Mouse (Mus musculus) liver, embryonic 15.5 days (tissue): Measurements from ENCODE around the gene C1qtnf9. TPM values are rescaled to one million over a fixed set of nuclear protein-coding genes. Genes with fewer than 3 reads are reported as not detected.

Experiments used
- ATAC-seq: fragments of 200-750 bp; cut with Nextera tagmentation; 2 replicates; pipeline ENCODE4 v1.8.0; 2017; ENCODE audit warnings: moderate number of reproducible peaks, mild to moderate bottlenecking, moderate library complexity; ENCODE audit not compliant: insufficient read depth
- H3K27ac ChIP-seq: fragments of 300-500 bp; sonication (generic); replicated peaks from 2 replicates; pipeline ENCODE4 v1.5.1; 2015; ENCODE audit warnings: mild to moderate bottlenecking, inconsistent platforms
- H3K27me3 ChIP-seq: fragments of 300-500 bp; sonication (generic); 2 replicates; pipeline ENCODE4 v1.6.1; 2015; ENCODE audit warnings: mild to moderate bottlenecking, inconsistent platforms
- H3K36me3 ChIP-seq: fragments of 300-500 bp; sonication (generic); replicated peaks from 2 replicates; pipeline ENCODE4 v1.6.1; 2015; ENCODE audit warnings: moderate library complexity, mild to moderate bottlenecking, inconsistent platforms
- H3K4me1 ChIP-seq: fragments of 300-500 bp; sonication (generic); replicated peaks from 2 replicates; pipeline ENCODE4 v1.6.1; 2015; ENCODE audit warnings: inconsistent platforms
- H3K4me2 ChIP-seq: fragments of 300-500 bp; sonication (generic); 2 replicates; pipeline ENCODE4 v1.6.1; 2015; ENCODE audit warnings: moderate library complexity, mild to moderate bottlenecking, inconsistent platforms
- H3K4me3 ChIP-seq: fragments of 300-500 bp; sonication (generic); replicated peaks from 2 replicates; pipeline ENCODE4 v1.5.1; 2015; ENCODE audit warnings: mild to moderate bottlenecking, inconsistent platforms
- H3K9ac ChIP-seq: fragments of 300-500 bp; sonication (generic); 2 replicates; pipeline ENCODE4 v1.6.1; 2015; ENCODE audit warnings: moderate library complexity, mild to moderate bottlenecking, inconsistent platforms
- H3K9me3 ChIP-seq: fragments of 300-500 bp; sonication (generic); replicated peaks from 2 replicates; pipeline ENCODE4 v1.6.1; 2016; ENCODE audit warnings: inconsistent platforms
- WGBS: fragments of 180-500 bp; shearing (Covaris S2); methylation state at CpG from one replicate; pipeline ENCODE4 v1.1.7; 2015; ENCODE audit warnings: mixed read lengths; ENCODE audit not compliant: insufficient replicate concordance; 5-methylcytosine and 5-hydroxymethylcytosine counted together
- polyA plus RNA-seq: library from polyadenylated mRNA; unstranded; fragments of >200 nt; fragmentation: Nextera tagmentation; extraction: Ambion mirVana; gene quantifications from 2 replicates; pipeline ENCODE4 v1.2.1, GENCODE M21; 2015

The C1qtnf9 gene
- polyA plus RNA-seq, 1 experiment from 2014 or later, result 0.17 TPM

DNA sequence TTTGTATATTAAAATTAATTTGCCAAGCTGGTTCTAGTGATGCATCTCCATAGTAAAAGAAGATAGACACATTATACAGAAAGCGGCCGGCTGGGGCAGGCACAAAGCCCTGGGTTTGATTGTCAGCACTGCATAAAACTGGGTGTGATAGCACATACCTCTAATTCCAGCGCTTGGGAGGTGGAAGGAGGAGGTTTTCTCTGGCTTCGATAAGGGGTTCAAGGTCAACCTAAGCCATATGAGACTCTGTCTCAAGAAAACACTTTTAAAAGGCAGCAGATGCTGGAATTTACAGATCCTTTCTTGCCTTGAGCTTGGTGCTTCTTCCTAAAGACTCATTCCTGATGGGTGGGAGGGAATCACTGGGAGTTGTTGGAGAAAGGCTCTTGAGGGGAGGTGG lies 3.4 kb upstream of the C1qtnf9 start:
- WGBS, result 79% methylated on average over 4 of the region's 4 CpGs

DNA sequence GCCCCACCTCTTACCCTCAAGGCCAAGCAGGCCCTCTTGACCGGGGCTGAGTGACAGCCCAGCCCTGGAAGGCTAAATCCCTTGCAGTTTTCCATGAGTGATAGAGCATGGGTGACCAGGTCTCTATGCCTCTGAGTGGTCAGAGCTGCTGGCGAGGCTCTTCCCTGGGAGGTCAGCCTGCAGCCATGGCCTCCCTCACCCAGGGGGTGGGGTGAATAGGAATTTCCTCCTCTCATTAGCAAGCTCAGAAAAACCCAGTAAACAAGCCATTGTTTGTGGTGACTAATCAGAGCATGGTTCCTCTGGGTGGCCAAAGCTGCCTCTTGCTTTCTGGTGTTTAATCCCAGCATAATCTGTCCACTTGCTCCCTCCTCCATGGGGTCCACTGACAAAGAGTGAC lies 2.9 kb upstream of the C1qtnf9 start:
- 68% methylated on average over 2 of the region's 2 CpGs for WGBS
- H3K4me3 ChIP-seq, result no peak overlapping the region
- no peaks in the 10 kb centered on the region for H3K9me3 ChIP-seq
- 0 out of 2 replicates have a peak overlapping the region, but pooled peaks have one; percentile 9 for H3K27ac ChIP-seq
- no peak overlapping the region for H3K4me2 ChIP-seq
- no peak for ATAC-seq
- no peaks in the 10 kb centered on the region for H3K27me3 ChIP-seq
- H3K36me3 ChIP-seq, result peaks cover 23% of the 10 kb centered on the region
- peaks cover 8% of the 10 kb centered on the region; the same call in 1 of the 2 replicates for H3K4me1 ChIP-seq
- no peak overlapping the region for H3K9ac ChIP-seq

More for the DNA sequence above, 3.4 kb upstream of the C1qtnf9 start:
- H3K4me1 ChIP-seq, result peaks cover 8% of the 10 kb centered on the region; the same call in 1 of the 2 replicates
- H3K4me3 ChIP-seq, result no peak overlapping the region
- no peak overlapping the region for H3K9ac ChIP-seq
- H3K4me2 ChIP-seq, result no peak overlapping the region
- H3K27ac ChIP-seq, result no peak overlapping the region
- no peaks in the 10 kb centered on the region for H3K27me3 ChIP-seq
- peaks cover 27% of the 10 kb centered on the region for H3K36me3 ChIP-seq
- no peaks in the 10 kb centered on the region for H3K9me3 ChIP-seq
- ATAC-seq, result no peak

DNA sequence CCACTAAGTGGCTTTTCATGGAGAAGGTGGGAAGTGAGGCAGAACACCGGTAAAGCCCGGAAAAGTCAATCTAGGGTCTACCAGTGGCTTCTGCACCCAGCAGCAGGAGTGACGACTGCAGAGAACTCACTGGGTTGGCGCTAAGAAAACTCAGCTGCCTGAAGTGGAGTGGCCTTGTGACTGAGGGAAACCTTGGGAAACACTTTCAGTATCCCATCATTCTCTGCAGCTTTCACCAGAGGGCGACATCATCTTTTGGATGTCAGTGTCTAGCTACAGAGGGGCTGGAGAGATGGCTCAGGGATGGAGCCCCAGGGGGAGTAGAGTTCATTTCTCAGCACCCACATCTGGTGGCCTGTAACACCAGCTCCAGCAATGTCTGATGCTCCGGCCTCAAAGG lies 1.4 kb downstream of the C1qtnf9 start:
- Histone ChIP-seq H3K27ac (no peak overlapping the region), H3K27me3 (no peaks in the 10 kb centered on the region), H3K4me2 (no peak overlapping the region), H3K4me3 (no peak overlapping the region), H3K9me3 (no peaks in the 10 kb centered on the region), H3K36me3 (no peaks in the 10 kb centered on the region), H3K9ac (no peak overlapping the region), H3K4me1 (peaks cover 11% of the 10 kb centered on the region; the same call in 1 of the 2 replicates)
- 54% methylated on average over 6 of the region's 6 CpGs for WGBS
- no peak for ATAC-seq

DNA sequence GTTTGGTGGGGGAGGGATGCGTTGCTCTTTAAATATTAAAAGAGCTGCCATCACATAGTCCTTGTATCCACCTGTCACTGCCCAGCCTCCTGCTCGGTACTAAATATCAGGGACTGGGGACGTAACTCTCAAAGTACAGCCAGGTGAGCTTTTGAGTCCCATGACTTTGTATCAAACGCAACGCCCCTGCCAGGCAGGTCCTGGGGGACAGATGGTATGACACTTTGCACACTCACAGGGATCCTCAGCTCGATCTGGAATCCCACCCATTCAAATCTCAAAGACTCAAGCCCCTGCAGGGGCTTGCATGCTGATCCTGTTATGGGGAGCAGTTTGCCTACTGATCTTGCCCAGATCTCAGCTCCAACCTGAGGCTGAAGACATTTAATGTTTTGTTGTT lies 2.7 kb downstream of the C1qtnf9 start:
- no peaks in the 10 kb centered on the region for H3K36me3 ChIP-seq
- no peak overlapping the region for H3K4me3 ChIP-seq
- no peaks in the 10 kb centered on the region for H3K9me3 ChIP-seq
- H3K27me3 ChIP-seq, result no peaks in the 10 kb centered on the region
- 0 out of 2 replicates have a peak, but pooled peaks cover 2% of the 10 kb centered on the region for H3K4me1 ChIP-seq
- WGBS, result 66% methylated on average over 6 of the region's 6 CpGs
- no peak overlapping the region for H3K9ac ChIP-seq
- H3K27ac ChIP-seq, result no peak overlapping the region
- no peak for ATAC-seq
- no peak overlapping the region; the same call in 1 of the 2 replicates for H3K4me2 ChIP-seq

DNA sequence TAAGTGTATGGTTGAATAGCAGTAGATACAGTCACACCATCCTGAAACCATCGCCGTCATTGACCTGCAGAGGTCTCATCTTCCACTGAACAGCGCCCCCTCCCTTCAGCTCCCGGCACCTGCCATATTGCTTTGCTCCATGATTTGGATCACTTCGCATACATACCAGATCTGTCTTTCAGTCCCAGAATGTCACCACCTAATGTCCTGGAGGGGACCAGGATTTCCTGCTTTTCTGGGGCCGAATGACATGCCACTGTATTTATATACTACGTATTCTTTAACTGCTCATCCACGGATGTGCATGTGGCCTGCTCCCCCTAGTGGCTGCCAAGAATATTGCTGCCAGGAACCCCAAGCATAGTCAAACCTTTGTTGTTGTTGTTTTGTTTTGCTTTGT lies 3.1 kb downstream of the C1qtnf9 start:
- Histone ChIP-seq H3K9me3 (no peaks in the 10 kb centered on the region), H3K9ac (no peak overlapping the region), H3K27me3 (no peaks in the 10 kb centered on the region), H3K36me3 (no peaks in the 10 kb centered on the region), H3K27ac (no peak overlapping the region), H3K4me2 (peak overlapping the region; percentile 62), H3K4me1 (0 out of 2 replicates have a peak, but pooled peaks cover 2% of the 10 kb centered on the region), H3K4me3 (peak overlapping the region; percentile 37)
- ATAC-seq, result no peak
- WGBS, result 5% methylated on average over 8 of the region's 8 CpGs

DNA sequence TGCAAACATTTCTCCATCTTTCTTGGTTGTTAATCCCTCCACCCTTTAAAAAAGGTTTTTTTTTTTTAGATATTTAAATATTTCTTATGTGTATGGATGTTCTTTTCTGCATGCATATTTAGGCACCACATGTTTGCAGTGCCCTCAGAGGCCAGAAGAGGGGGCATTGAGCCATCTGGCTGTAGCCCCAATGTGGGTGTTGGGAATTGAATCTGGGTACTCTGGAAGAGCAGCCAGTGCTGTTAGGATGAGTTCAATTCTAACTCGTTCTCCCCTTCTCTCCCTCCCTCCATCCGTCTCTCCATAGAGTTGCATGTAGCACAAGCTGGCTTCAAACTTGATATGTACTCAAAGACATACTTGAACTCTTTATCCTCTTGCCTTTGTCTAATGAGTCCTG lies 5.5 kb downstream of the C1qtnf9 start:
- no peaks in the 10 kb centered on the region for H3K36me3 ChIP-seq
- no peak overlapping the region for H3K4me3 ChIP-seq
- no peak overlapping the region for H3K27ac ChIP-seq
- H3K9ac ChIP-seq, result no peak overlapping the region
- WGBS, result 64% methylated on average over 2 of the region's 2 CpGs
- H3K4me2 ChIP-seq, result no peak overlapping the region
- no peak for ATAC-seq
- 0 out of 2 replicates have a peak, but pooled peaks cover 9% of the 10 kb centered on the region for H3K4me1 ChIP-seq
- H3K9me3 ChIP-seq, result no peaks in the 10 kb centered on the region
- no peaks in the 10 kb centered on the region for H3K27me3 ChIP-seq

DNA sequence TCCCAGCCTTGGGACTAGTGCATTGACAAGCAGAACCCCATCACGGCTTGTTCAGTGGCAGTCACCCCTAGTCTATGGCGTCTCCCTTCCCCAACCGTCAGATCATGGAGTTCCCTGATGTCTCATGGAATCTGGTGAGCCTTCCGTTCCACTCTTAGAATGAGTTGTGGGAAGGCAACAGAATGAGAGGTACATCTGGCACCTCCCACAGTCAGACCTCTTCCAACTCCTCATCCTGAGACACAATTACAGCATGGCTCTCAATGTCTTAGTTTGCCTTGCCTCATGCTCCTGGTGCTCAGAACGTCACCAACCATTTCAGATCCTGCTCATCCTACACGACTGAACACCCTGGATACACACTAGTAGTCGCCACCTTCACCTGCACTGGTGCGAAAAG lies 8.6 kb downstream of the C1qtnf9 start:
- 67% methylated on average over 8 of the region's 8 CpGs for WGBS
- H3K4me1 ChIP-seq, result 0 out of 2 replicates have a peak, but pooled peaks cover 6% of the 10 kb centered on the region
- H3K9me3 ChIP-seq, result no peaks in the 10 kb centered on the region
- no peaks in the 10 kb centered on the region for H3K36me3 ChIP-seq
- no peak overlapping the region for H3K27ac ChIP-seq
- no peak overlapping the region for H3K9ac ChIP-seq
- no peak for ATAC-seq
- H3K4me2 ChIP-seq, result no peak overlapping the region
- peaks cover 3% of the 10 kb centered on the region; the same call in 1 of the 2 replicates for H3K27me3 ChIP-seq
- H3K4me3 ChIP-seq, result no peak overlapping the region

DNA sequence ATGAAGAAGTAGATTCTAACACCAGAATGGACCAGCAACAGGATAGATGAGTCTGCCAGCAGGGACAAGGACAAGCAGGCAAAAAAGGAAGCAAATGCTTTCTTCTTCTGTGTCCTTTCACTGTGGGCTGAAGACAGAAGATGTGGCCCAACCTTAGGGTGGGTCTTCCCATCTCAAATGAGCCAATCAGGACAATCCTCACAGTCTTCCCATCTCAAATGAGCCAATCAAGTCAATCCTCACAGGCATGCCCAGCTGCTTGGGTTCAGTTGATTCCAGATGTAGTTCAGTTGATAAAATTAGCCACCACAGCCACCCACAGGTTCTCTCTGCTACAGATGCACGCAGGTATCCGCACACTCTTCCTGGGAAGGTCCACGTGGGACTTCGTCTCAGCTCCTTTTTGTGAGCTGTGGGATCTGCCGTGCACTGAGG lies 9.6 kb downstream of the C1qtnf9 start:
- Histone ChIP-seq H3K36me3 (no peaks in the 10 kb centered on the region), H3K9ac (no peak overlapping the region), H3K4me2 (no peak overlapping the region), H3K9me3 (no peaks in the 10 kb centered on the region), H3K4me3 (no peak overlapping the region), H3K27ac (no peak overlapping the region), H3K4me1 (0 out of 2 replicates have a peak, but pooled peaks cover 6% of the 10 kb centered on the region), H3K27me3 (peaks cover 6% of the 10 kb centered on the region)
- 73% methylated on average over 5 of the region's 5 CpGs for WGBS
- no peak; the same call in 1 of the 2 replicates for ATAC-seq

DNA sequence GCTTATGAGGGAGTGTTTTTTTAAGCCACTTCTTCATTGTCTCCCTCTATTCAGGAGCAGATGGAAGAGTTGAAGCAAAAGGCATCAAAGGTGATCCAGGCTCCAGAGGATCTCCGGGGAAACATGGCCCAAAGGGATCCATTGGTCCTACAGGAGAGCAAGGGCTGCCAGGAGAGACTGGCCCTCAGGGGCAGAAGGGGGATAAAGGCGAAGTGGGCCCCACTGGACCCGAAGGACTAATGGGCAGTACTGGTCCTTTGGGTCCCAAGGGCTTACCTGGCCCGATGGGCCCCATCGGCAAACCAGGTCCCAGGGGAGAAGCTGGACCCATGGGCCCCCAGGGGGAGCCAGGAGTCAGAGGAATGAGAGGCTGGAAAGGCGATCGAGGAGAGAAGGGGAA lies 11.3 kb downstream of the C1qtnf9 start:
- Histone ChIP-seq H3K4me1 (peaks cover 16% of the 10 kb centered on the region; the same call in 1 of the 2 replicates), H3K4me2 (no peak overlapping the region), H3K36me3 (no peaks in the 10 kb centered on the region), H3K9me3 (no peaks in the 10 kb centered on the region), H3K4me3 (no peak overlapping the region), H3K9ac (no peak overlapping the region), H3K27ac (no peak overlapping the region), H3K27me3 (peaks cover 6% of the 10 kb centered on the region)
- no peak for ATAC-seq
- WGBS, result 84% methylated on average over 7 of the region's 7 CpGs

DNA sequence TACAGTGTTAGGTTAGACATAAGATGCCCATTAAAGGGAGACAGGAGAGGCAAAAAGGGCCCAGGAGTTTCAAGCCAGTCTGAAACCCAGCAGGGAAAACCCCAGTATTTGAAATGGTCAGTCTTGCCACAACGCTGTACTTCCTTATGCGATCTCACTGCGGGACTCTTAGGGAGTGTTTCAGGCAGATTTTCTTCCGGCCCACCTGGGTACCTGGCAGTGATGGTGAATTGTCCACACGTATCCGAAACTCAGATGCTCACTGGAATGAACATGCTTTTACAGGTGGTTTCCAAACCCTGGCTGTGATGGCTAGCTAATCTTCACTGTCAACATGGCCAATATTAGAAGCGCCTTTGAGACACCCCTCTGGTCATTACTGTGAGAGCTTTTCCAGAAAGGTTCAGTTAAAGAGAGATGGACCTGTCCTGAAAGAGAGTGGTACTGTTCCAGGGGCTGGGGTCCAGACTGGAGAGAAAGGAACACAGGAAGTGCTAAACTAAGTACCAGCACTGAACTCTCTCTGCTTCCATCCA lies 14.3 kb downstream of the C1qtnf9 start:
- Histone ChIP-seq H3K27me3 (peaks cover 6% of the 10 kb centered on the region), H3K4me1 (peaks cover 27% of the 10 kb centered on the region), H3K27ac (no peak overlapping the region), H3K36me3 (no peaks in the 10 kb centered on the region), H3K9ac (no peak overlapping the region), H3K9me3 (no peaks in the 10 kb centered on the region), H3K4me2 (no peak overlapping the region), H3K4me3 (no peak overlapping the region)
- WGBS, result 43% methylated on average over 7 of the region's 7 CpGs
- no peak for ATAC-seq

DNA sequence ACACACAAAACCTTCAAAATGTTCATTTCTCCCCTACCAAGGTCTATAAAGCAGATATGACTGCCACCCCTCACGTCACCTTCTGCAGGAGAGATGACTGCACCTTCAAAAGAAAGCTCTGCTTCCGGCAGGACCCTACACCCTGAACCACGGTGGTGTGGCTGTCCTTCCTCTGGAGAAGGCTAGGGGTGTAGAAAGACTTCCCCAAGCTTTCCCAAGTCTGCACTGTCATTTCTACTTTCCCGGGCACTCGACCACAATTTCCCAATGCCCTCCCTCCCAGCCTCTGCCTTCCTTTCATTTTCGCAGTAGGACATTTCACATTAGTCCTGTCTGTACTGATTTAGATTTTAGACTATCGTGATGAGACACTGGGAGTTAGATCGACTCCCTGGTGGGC lies 15.3 kb downstream of the C1qtnf9 start:
- H3K9me3 ChIP-seq, result no peaks in the 10 kb centered on the region
- peaks cover 6% of the 10 kb centered on the region for H3K27me3 ChIP-seq
- H3K4me1 ChIP-seq, result peaks cover 21% of the 10 kb centered on the region
- 18% methylated on average over 8 of the region's 8 CpGs for WGBS
- H3K27ac ChIP-seq, result no peak overlapping the region
- no peak for ATAC-seq
- no peak overlapping the region for H3K4me3 ChIP-seq
- H3K36me3 ChIP-seq, result no peaks in the 10 kb centered on the region
- peak overlapping the region; percentile 41 for H3K4me2 ChIP-seq
- no peak overlapping the region for H3K9ac ChIP-seq
